Mouse (Mus musculus) G1E (cell line): ENCODE data around the gene Bach2. TPM values are rescaled to one million over a fixed set of nuclear protein-coding genes. Genes with fewer than 3 reads are reported as not detected.

Experiments used
- ATAC-seq: 2 replicates; pipeline ENCODE4 v1.8.0; 2016; ENCODE audit warnings: mild to moderate bottlenecking; ENCODE audit not compliant: insufficient number of reproducible peaks, poor library complexity, low FRiP score, severe bottlenecking; ENCODE audit errors: extremely low read depth
- DNase-seq: peaks from one replicate; pipeline ENCODE4 v3.0.0; 2012; ENCODE audit warnings: low spot score
- H3K27me3 ChIP-seq: 2 replicates; pipeline ENCODE4 v1.6.1; 2012; ENCODE audit warnings: mild to moderate bottlenecking, low read length, inconsistent platforms; ENCODE audit not compliant: insufficient read depth
- H3K36me3 ChIP-seq: replicated peaks from 2 replicates; pipeline ENCODE3; 2012; ENCODE audit warnings: mild to moderate bottlenecking, inconsistent platforms
- H3K4me1 ChIP-seq: 2 replicates; pipeline ENCODE4 v1.6.1; 2012; ENCODE audit warnings: low read depth, low read length, inconsistent platforms, mixed read lengths; ENCODE audit not compliant: insufficient read depth
- H3K4me3 ChIP-seq: 2 replicates; pipeline ENCODE4 v1.5.1; 2012; ENCODE audit warnings: low read depth, mild to moderate bottlenecking, inconsistent platforms, low read length, moderate library complexity, mixed read lengths
- H3K9me3 ChIP-seq: replicated peaks from 2 replicates; pipeline ENCODE4 v1.6.1; 2012; ENCODE audit warnings: inconsistent platforms
- CTCF ChIP-seq: IDR thresholded peaks from 2 replicates; pipeline ENCODE4 v1.5.1; 2012; ENCODE audit warnings: low read depth, low read length, inconsistent platforms, mixed read lengths
- GATA1 ChIP-seq: IDR thresholded peaks from 2 replicates; pipeline ENCODE4 v1.6.1; 2012; ENCODE audit warnings: borderline replicate concordance, low read length, inconsistent platforms, mixed read lengths
- GATA2 ChIP-seq: IDR thresholded peaks from 2 replicates; pipeline ENCODE4 v1.6.1; 2012; ENCODE audit warnings: low read depth, low read length, inconsistent platforms, borderline replicate concordance
- POLR2AphosphoS5 ChIP-seq: IDR thresholded peaks from 2 replicates; pipeline ENCODE4 v1.6.1; 2012; ENCODE audit warnings: low read depth, low read length, inconsistent platforms; ENCODE audit not compliant: insufficient replicate concordance
- TAL1 ChIP-seq: conservative IDR thresholded peaks from 2 replicates; pipeline ENCODE4 v1.6.1; 2012; ENCODE audit warnings: low read depth, low read length, inconsistent platforms, mixed read lengths
- polyA plus RNA-seq: library from polyadenylated mRNA; stranded (reverse); fragments of >175 nt; gene quantifications from 2 replicates; pipeline ENCODE4 v1.2.3, GENCODE M21; 2012
- total RNA-seq, 2 experiments: library from RNA; stranded (forward) in 1 of 2; stranded (reverse) in 1 of 2; fragments of 200-1000 nt in 1 of 2; fragments of >200 nt in 1 of 2; fragmentation: Nextera tagmentation in 1 of 2; gene quantifications; 2 replicates each; pipeline ENCODE4 v1.2.3; 2014 to 2017

The Bach2 gene
- total and polyA plus RNA-seq, 3 experiments = 0.22 to 2.2 TPM; not detected in 1

DNA sequence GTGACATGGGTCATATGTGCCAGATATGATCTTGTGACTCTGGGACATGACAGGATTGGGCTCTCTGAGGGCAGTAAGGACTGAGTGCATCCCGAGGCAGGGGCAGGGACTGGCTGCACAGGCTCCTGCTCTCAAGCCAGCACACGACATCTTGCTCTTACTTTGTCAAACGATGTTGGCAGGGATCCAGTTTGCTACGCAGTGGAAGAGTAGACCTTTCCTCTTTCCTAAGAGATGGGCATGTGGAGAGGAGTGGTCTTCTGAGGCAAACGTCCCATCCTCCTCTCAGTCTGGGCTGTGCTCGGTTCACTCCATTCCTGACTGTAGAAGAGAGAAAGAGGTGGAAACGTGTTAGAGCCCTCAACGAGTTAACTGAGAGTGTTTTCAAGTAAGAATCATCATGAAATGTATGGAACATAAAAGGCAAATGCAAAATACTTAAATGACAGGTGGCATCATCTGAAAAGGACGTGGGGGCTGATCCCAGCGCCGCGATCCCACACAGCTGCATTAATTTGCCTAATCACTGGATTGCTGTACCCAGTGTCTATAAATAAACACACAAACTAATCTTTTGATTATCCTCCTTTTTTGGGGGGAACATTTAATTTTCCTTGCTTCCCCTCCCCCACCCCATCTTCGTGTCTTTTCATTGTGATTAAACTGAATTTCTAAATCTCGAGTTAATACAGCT is 150.7 kb downstream of the Bach2 start:
- ATAC-seq = no peak
- H3K27me3 ChIP-seq = peaks cover 5% of the 10 kb centered on the region; the same call in 1 of the 2 replicates
- no peak for TF ChIP-seq GATA2
- no peak for TF ChIP-seq CTCF
- no peak for TF ChIP-seq POLR2AphosphoS5
- no peak for TF ChIP-seq GATA1
- TF ChIP-seq TAL1 = no peak
- no peak overlapping the region for H3K4me3 ChIP-seq
- no peaks in the 10 kb centered on the region for H3K36me3 ChIP-seq
- no peak for DNase-seq
- no peaks in the 10 kb centered on the region for H3K4me1 ChIP-seq
- no peaks in the 10 kb centered on the region for H3K9me3 ChIP-seq

DNA sequence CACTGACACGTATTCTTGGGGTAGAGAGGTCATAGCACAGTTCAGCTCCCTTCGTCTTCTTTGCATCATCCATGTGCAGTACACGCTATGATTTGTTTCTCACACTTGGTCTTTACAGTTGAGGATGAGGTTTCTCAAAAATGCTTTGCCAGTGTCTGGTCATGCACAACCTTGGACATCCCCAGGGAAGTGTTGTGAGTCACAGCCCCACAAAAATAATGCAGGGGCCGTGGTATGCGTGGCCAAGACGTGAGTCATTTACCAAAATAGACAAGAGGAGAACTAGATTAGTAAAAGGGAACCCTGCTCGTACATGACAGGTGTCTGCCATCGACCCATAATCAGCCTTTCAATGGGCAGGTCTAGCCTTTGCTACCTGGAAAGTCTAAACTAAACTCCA is 152.7 kb downstream of the Bach2 start:
- H3K9me3 ChIP-seq = no peaks in the 10 kb centered on the region
- H3K27me3 ChIP-seq = peaks cover 2% of the 10 kb centered on the region; the same call in 1 of the 2 replicates
- DNase-seq = no peak
- H3K4me3 ChIP-seq = no peak overlapping the region
- ATAC-seq = no peak
- TF ChIP-seq GATA2 (no peak), GATA1 (no peak), TAL1 (no peak), POLR2AphosphoS5 (no peak), CTCF (no peak)
- H3K36me3 ChIP-seq = no peaks in the 10 kb centered on the region
- H3K4me1 ChIP-seq = no peaks in the 10 kb centered on the region

DNA sequence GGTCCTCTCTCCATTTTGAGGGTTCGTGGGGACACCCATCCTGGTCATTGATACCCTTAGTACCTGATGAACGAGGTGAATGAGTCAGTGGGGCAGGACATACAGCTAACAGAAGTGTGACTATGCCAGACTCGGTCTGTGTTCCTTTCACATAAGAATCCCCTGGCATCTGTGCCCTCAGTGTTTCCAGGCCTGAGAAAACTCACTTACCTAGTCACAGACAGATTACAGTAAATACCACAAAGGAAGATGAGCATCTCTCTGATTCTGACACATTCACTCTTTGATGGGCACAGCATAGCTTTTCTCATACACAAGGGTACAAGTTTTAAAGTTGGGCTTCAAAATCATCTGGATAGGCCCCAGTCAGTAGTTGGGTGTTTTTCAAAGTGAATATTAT is 154.6 kb downstream of the Bach2 start:
- TF ChIP-seq POLR2AphosphoS5 (no peak), CTCF (no peak), GATA1 (no peak)
- Histone ChIP-seq H3K4me1 (no peaks in the 10 kb centered on the region), H3K36me3 (no peaks in the 10 kb centered on the region), H3K4me3 (no peak overlapping the region), H3K9me3 (no peaks in the 10 kb centered on the region), H3K27me3 (no peaks in the 10 kb centered on the region)
- DNase-seq (no peak), ATAC-seq (no peak)

DNA sequence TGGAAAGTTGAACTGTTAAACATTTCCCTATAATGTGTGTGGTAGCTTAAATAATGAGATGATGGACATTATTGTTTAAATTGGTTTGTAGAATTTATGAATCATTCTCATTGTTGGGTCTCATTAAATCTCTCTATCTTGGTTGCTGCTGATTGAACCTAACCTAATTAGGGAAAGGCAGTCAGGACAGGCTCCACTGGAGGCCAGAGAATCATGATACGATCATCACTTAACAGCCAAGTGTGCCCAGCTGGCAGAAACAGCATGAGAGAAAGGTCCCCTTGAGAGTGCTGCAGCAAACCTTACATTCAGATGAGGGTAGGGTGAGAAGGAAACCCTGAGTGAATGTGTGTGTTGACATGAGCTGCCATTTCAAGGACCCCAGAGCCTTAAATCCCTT is 155.3 kb downstream of the Bach2 start:
- no peaks in the 10 kb centered on the region for H3K4me1 ChIP-seq
- ATAC-seq (no peak), DNase-seq (no peak)
- no peaks in the 10 kb centered on the region for H3K9me3 ChIP-seq
- H3K4me3 ChIP-seq = no peak overlapping the region
- no peaks in the 10 kb centered on the region for H3K36me3 ChIP-seq
- no peaks in the 10 kb centered on the region for H3K27me3 ChIP-seq
- TF ChIP-seq POLR2AphosphoS5 (no peak), TAL1 (no peak), GATA1 (no peak), CTCF (no peak), GATA2 (no peak)

DNA sequence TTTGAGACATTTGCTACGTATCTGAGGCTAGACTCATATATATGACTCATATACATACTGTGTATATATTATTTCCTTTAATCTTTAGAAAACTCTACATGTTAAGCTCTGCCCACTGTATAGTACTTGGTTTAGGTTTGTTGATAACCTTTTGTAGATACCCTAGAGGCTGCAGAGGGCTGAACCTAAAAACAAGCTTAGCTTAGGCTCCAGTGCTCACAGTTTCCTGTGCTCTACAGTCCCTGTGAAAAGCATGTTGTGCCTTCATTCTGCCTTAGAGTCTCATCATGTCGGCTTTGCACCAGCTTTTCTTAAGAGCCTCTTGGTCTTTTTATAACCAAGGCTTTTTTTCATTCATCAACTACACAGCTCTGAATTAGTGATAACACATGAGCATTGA is 156.2 kb downstream of the Bach2 start:
- Histone ChIP-seq H3K4me3 (no peak overlapping the region), H3K4me1 (no peaks in the 10 kb centered on the region), H3K9me3 (no peaks in the 10 kb centered on the region), H3K27me3 (no peaks in the 10 kb centered on the region), H3K36me3 (no peaks in the 10 kb centered on the region)
- TF ChIP-seq GATA2 (no peak), POLR2AphosphoS5 (no peak), TAL1 (no peak), CTCF (no peak), GATA1 (no peak)
- ATAC-seq (no peak), DNase-seq (no peak)

DNA sequence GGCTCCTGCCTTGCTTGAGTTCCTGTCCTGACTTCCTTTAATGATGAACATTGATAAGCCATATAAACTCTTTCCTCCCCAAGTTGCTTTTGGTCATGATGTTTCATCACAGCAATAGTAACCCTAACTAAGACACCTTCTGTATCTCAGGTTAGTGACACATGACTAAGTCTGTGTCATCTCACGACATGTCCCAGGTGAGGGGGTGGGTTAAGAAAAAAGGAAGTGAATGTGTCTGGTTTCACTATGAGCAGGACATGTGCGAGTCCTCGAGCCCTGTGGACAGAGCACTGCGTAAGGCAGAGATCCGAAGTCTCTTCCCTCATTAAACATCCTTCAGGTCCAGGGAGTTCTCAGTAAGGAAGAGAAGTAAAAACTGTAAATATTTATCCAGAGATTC is 162.9 kb downstream of the Bach2 start:
- ATAC-seq (no peak), DNase-seq (no peak)
- no peaks in the 10 kb centered on the region for H3K27me3 ChIP-seq

More for the DNA sequence above, 162.9 kb downstream of the Bach2 start:
- Histone ChIP-seq H3K4me3 (no peak overlapping the region), H3K9me3 (no peaks in the 10 kb centered on the region), H3K4me1 (no peaks in the 10 kb centered on the region), H3K36me3 (no peaks in the 10 kb centered on the region)
- no peak for TF ChIP-seq GATA1
- TF ChIP-seq TAL1 = no peak
- no peak for TF ChIP-seq POLR2AphosphoS5
- no peak for TF ChIP-seq CTCF
- no peak for TF ChIP-seq GATA2
